Mouse (Mus musculus): ENCODE measurements around the gene Ccl25. TPM values are rescaled to one million over a fixed set of nuclear protein-coding genes. Genes with fewer than 3 reads are reported as not detected.
"Not testable (repeated sequence)": the region's sequence is repeated elsewhere in the genome, so short reads cannot be mapped to it uniquely, and the experiment has no call there.

Gene Ccl25
- polyA plus RNA-seq, 1 experiment from 2014 or later: 19.9 TPM

- 0 out of 2 replicates have a peak overlapping the region, but pooled peaks have one; percentile 35 for H3K9ac ChIP-seq
- H3K27ac ChIP-seq: no peak overlapping the region
- no peaks in the 10 kb centered on the region for H3K9me3 ChIP-seq
- peak overlapping the region; percentile 43 for H3K4me2 ChIP-seq (replicated peaks)
- peak overlapping the region; percentile 8; the same call in 1 of the 2 replicates for H3K4me3 ChIP-seq
- WGBS: 38% methylated on average over 10 of the region's 12 CpGs
- ATAC-seq (ENCODE audit: low FRiP score, low read depth): no peak
- H3K4me1 ChIP-seq: no peaks in the 10 kb centered on the region
- no peaks in the 10 kb centered on the region for H3K27me3 ChIP-seq
- H3K36me3 ChIP-seq: no peaks in the 10 kb centered on the region
Observed at GRCm38 (mm10) chr8:4348275-4348674, 23.3 kb downstream of the Ccl25 start.

- no peaks in the 10 kb centered on the region for H3K36me3 ChIP-seq
- no peaks in the 10 kb centered on the region for H3K27me3 ChIP-seq
- H3K9ac ChIP-seq: no peak overlapping the region
- no peak overlapping the region for H3K4me2 ChIP-seq (replicated peaks)
- no peak overlapping the region for H3K4me3 ChIP-seq
- H3K9me3 ChIP-seq: no peaks in the 10 kb centered on the region
- H3K4me1 ChIP-seq: no peaks in the 10 kb centered on the region
- 68% methylated on average over 1 of the region's 1 CpGs for whole genome bisulfite sequencing
- H3K27ac ChIP-seq: no peak overlapping the region
- ATAC-seq (ENCODE audit: low FRiP score, low read depth): no peak
Observed at GRCm38 (mm10) chr8:4349335-4349734, 24.3 kb downstream of the Ccl25 start.

- Histone ChIP-seq H3K27ac (no peak overlapping the region), H3K27me3 (no peaks in the 10 kb centered on the region), H3K4me3 (no peak overlapping the region), H3K9ac (no peak overlapping the region), H3K4me2 (replicated peaks) (no peak overlapping the region), H3K36me3 (no peaks in the 10 kb centered on the region), H3K9me3 (no peaks in the 10 kb centered on the region), H3K4me1 (no peaks in the 10 kb centered on the region)
- ATAC-seq (ENCODE audit: low FRiP score, low read depth): no peak
- 86% methylated on average over 3 of the region's 3 CpGs for WGBS
Observed at GRCm38 (mm10) chr8:4350618-4351017, 25.6 kb downstream of the Ccl25 start.

GRCm38 (mm10) chr8:4352562-4352961, 27.6 kb downstream of the Ccl25 start:
- H3K27ac ChIP-seq; ATAC-seq (ENCODE audit: low FRiP score, low read depth); H3K36me3 ChIP-seq; H3K4me1 ChIP-seq; H3K9ac ChIP-seq; H3K27me3 ChIP-seq; H3K4me3 ChIP-seq; H3K4me2 ChIP-seq (replicated peaks); H3K9me3 ChIP-seq: not testable (repeated sequence)
- WGBS: 87% methylated on average over 6 of the region's 6 CpGs

- WGBS: 76% methylated on average over 4 of the region's 4 CpGs
- no peak overlapping the region for H3K9ac ChIP-seq
- no peak for ATAC-seq (ENCODE audit: low FRiP score, low read depth)
Observed at GRCm38 (mm10) chr8:4353741-4354140, 28.7 kb downstream of the Ccl25 start.

GRCm38 (mm10) chr8:4354516-4354915, 29.5 kb downstream of the Ccl25 start:
- H3K4me2 ChIP-seq (replicated peaks): no peak overlapping the region
- H3K36me3 ChIP-seq: no peaks in the 10 kb centered on the region
- H3K27me3 ChIP-seq: no peaks in the 10 kb centered on the region
- no peak overlapping the region for H3K4me3 ChIP-seq
- H3K27ac ChIP-seq: no peak overlapping the region
- WGBS: 71% methylated on average over 1 of the region's 1 CpGs
- H3K4me1 ChIP-seq: no peaks in the 10 kb centered on the region
- no peak overlapping the region for H3K9ac ChIP-seq
- H3K9me3 ChIP-seq: no peaks in the 10 kb centered on the region
- ATAC-seq (ENCODE audit: low FRiP score, low read depth): no peak

More at GRCm38 (mm10) chr8:4353741-4354140, 28.7 kb downstream of the Ccl25 start:
- Histone ChIP-seq H3K27me3 (no peaks in the 10 kb centered on the region), H3K4me1 (no peaks in the 10 kb centered on the region), H3K9me3 (no peaks in the 10 kb centered on the region), H3K36me3 (no peaks in the 10 kb centered on the region), H3K4me3 (no peak overlapping the region), H3K27ac (no peak overlapping the region), H3K4me2 (replicated peaks) (no peak overlapping the region)

- no peak for ATAC-seq (ENCODE audit: low FRiP score, low read depth)
- WGBS: 76% methylated on average over 10 of the region's 10 CpGs
- H3K9me3 ChIP-seq: no peaks in the 10 kb centered on the region
Observed at GRCm38 (mm10) chr8:4355455-4355854, 30.4 kb downstream of the Ccl25 start.

GRCm38 (mm10) chr8:4359362-4359761, 34.4 kb downstream of the Ccl25 start:
- no peaks in the 10 kb centered on the region for H3K9me3 ChIP-seq
- no peak for ATAC-seq (ENCODE audit: low FRiP score, low read depth)
- WGBS: 73% methylated on average over 3 of the region's 3 CpGs

More at GRCm38 (mm10) chr8:4355455-4355854, 30.4 kb downstream of the Ccl25 start:
- no peak overlapping the region for H3K4me3 ChIP-seq
- no peaks in the 10 kb centered on the region for H3K27me3 ChIP-seq
- H3K36me3 ChIP-seq: no peaks in the 10 kb centered on the region
- no peak overlapping the region for H3K9ac ChIP-seq
- no peak overlapping the region for H3K4me2 ChIP-seq (replicated peaks)
- H3K4me1 ChIP-seq: no peaks in the 10 kb centered on the region
- no peak overlapping the region for H3K27ac ChIP-seq

GRCm38 (mm10) chr8:4360922-4361321, 35.9 kb downstream of the Ccl25 start:
- H3K36me3 ChIP-seq: no peaks in the 10 kb centered on the region
- no peak overlapping the region for H3K4me3 ChIP-seq
- 91% methylated on average over 2 of the region's 2 CpGs for WGBS
- no peaks in the 10 kb centered on the region for H3K4me1 ChIP-seq
- ATAC-seq (ENCODE audit: low FRiP score, low read depth): no peak
- H3K9me3 ChIP-seq: no peaks in the 10 kb centered on the region
- no peak overlapping the region for H3K4me2 ChIP-seq (replicated peaks)
- H3K9ac ChIP-seq: no peak overlapping the region
- H3K27me3 ChIP-seq: no peaks in the 10 kb centered on the region
- no peak overlapping the region for H3K27ac ChIP-seq

More at GRCm38 (mm10) chr8:4359362-4359761, 34.4 kb downstream of the Ccl25 start:
- Histone ChIP-seq H3K4me1 (no peaks in the 10 kb centered on the region), H3K27ac (no peak overlapping the region), H3K27me3 (no peaks in the 10 kb centered on the region), H3K4me3 (no peak overlapping the region), H3K4me2 (replicated peaks) (no peak overlapping the region), H3K36me3 (no peaks in the 10 kb centered on the region), H3K9ac (no peak overlapping the region)

- H3K9ac ChIP-seq: no peak overlapping the region
- H3K36me3 ChIP-seq: no peaks in the 10 kb centered on the region
- WGBS: 88% methylated on average over 3 of the region's 3 CpGs
- no peak overlapping the region for H3K4me2 ChIP-seq (replicated peaks)
- no peaks in the 10 kb centered on the region for H3K4me1 ChIP-seq
- no peaks in the 10 kb centered on the region for H3K27me3 ChIP-seq
- no peak for ATAC-seq (ENCODE audit: low FRiP score, low read depth)
- H3K4me3 ChIP-seq: no peak overlapping the region
- 0 out of 2 replicates have a peak, but pooled peaks cover 11% of the 10 kb centered on the region for H3K9me3 ChIP-seq
- H3K27ac ChIP-seq: no peak overlapping the region
Observed at GRCm38 (mm10) chr8:4366189-4366588, 41.2 kb downstream of the Ccl25 start.

GRCm38 (mm10) chr8:4367808-4368207, 42.8 kb downstream of the Ccl25 start:
- H3K4me1 ChIP-seq: no peaks in the 10 kb centered on the region
- no peak overlapping the region for H3K9ac ChIP-seq
- 0 out of 2 replicates have a peak, but pooled peaks cover 11% of the 10 kb centered on the region for H3K9me3 ChIP-seq
- H3K27me3 ChIP-seq: no peaks in the 10 kb centered on the region
- H3K27ac ChIP-seq: no peak overlapping the region
- H3K4me2 ChIP-seq (replicated peaks): no peak overlapping the region
- 77% methylated on average over 11 of the region's 11 CpGs for WGBS
- no peak overlapping the region for H3K4me3 ChIP-seq
- ATAC-seq (ENCODE audit: low FRiP score, low read depth): no peak
- H3K36me3 ChIP-seq: no peaks in the 10 kb centered on the region

- H3K27me3 ChIP-seq: no peaks in the 10 kb centered on the region
- no peak overlapping the region for H3K4me2 ChIP-seq (replicated peaks)
- H3K36me3 ChIP-seq: no peaks in the 10 kb centered on the region
- H3K4me3 ChIP-seq: no peak overlapping the region
- WGBS: 88% methylated on average over 4 of the region's 4 CpGs
- no peak overlapping the region for H3K9ac ChIP-seq
- ATAC-seq (ENCODE audit: low FRiP score, low read depth): no peak
- H3K27ac ChIP-seq: no peak overlapping the region
- no peaks in the 10 kb centered on the region for H3K4me1 ChIP-seq
- H3K9me3 ChIP-seq: 0 out of 2 replicates have a peak, but pooled peaks cover 11% of the 10 kb centered on the region
Observed at GRCm38 (mm10) chr8:4368470-4368869, 43.5 kb downstream of the Ccl25 start.

GRCm38 (mm10) chr8:4370078-4370477, 45.1 kb downstream of the Ccl25 start:
- Histone ChIP-seq H3K36me3 (no peaks in the 10 kb centered on the region), H3K9ac (no peak overlapping the region), H3K4me1 (no peaks in the 10 kb centered on the region), H3K9me3 (0 out of 2 replicates have a peak, but pooled peaks cover 11% of the 10 kb centered on the region), H3K4me3 (no peak overlapping the region), H3K27ac (no peak overlapping the region), H3K27me3 (no peaks in the 10 kb centered on the region), H3K4me2 (replicated peaks) (no peak overlapping the region)
- ATAC-seq (ENCODE audit: low FRiP score, low read depth): peak; percentile 72
- WGBS: 35% methylated on average over 2 of the region's 2 CpGs

All from limb, embryonic 13.5 days (tissue).